Mouse (Mus musculus): ENCODE measurements around the gene Ica1. TPM values are rescaled to one million over a fixed set of nuclear protein-coding genes. Genes with fewer than 3 reads are reported as not detected.

Ica1 gene
- polyA plus RNA-seq, 1 experiment, result 46.7 TPM

- Histone ChIP-seq H3K4me3 (ENCODE audit: insufficient read depth, low read length) (no peak overlapping the region), H3K27ac (ENCODE audit: insufficient read depth, low read length) (no peak overlapping the region), H3K4me1 (ENCODE audit: control insufficient read depth, insufficient read depth, low read length) (0 out of 2 replicates have a peak, but pooled peaks cover 1% of the 10 kb centered on the region)
Observed at GRCm38 (mm10) chr6:8619582-8620350, 158.5 kb downstream of the Ica1 start.

GRCm38 (mm10) chr6:8617369-8617768, 160.9 kb downstream of the Ica1 start:
- Histone ChIP-seq H3K4me3 (ENCODE audit: insufficient read depth, low read length) (no peak overlapping the region), H3K4me1 (ENCODE audit: control insufficient read depth, insufficient read depth, low read length) (no peaks in the 10 kb centered on the region), H3K27ac (ENCODE audit: insufficient read depth, low read length) (no peak overlapping the region)
- no peak for TF ChIP-seq POLR2A (IDR thresholded peaks at IDR 0.05; ENCODE audit: extremely low read depth, insufficient read depth, low read length)
- TF ChIP-seq CTCF (IDR thresholded peaks at IDR 0.05; ENCODE audit: extremely low read depth, insufficient read depth, low read length), result no peak

More at GRCm38 (mm10) chr6:8619582-8620350, 158.5 kb downstream of the Ica1 start:
- TF ChIP-seq CTCF (IDR thresholded peaks at IDR 0.05; ENCODE audit: extremely low read depth, insufficient read depth, low read length) (no peak), POLR2A (IDR thresholded peaks at IDR 0.05; ENCODE audit: extremely low read depth, insufficient read depth, low read length) (no peak)

- Histone ChIP-seq H3K4me1 (ENCODE audit: control insufficient read depth, insufficient read depth, low read length) (no peaks in the 10 kb centered on the region), H3K27ac (ENCODE audit: insufficient read depth, low read length) (no peak overlapping the region), H3K4me3 (ENCODE audit: insufficient read depth, low read length) (no peak overlapping the region)
- no peak for TF ChIP-seq POLR2A (IDR thresholded peaks at IDR 0.05; ENCODE audit: extremely low read depth, insufficient read depth, low read length)
- TF ChIP-seq CTCF (IDR thresholded peaks at IDR 0.05; ENCODE audit: extremely low read depth, insufficient read depth, low read length), result no peak
Observed at GRCm38 (mm10) chr6:8591665-8592064, 186.6 kb downstream of the Ica1 start.

- Histone ChIP-seq H3K4me1 (ENCODE audit: control insufficient read depth, insufficient read depth, low read length) (no peaks in the 10 kb centered on the region; the same call in 1 of the 2 replicates), H3K4me3 (ENCODE audit: insufficient read depth, low read length) (no peak overlapping the region), H3K27ac (ENCODE audit: insufficient read depth, low read length) (no peak overlapping the region)
- no peak for TF ChIP-seq CTCF (IDR thresholded peaks at IDR 0.05; ENCODE audit: extremely low read depth, insufficient read depth, low read length)
- TF ChIP-seq POLR2A (IDR thresholded peaks at IDR 0.05; ENCODE audit: extremely low read depth, insufficient read depth, low read length), result no peak
Observed at GRCm38 (mm10) chr6:8583892-8584291, 194.4 kb downstream of the Ica1 start.

GRCm38 (mm10) chr6:8582377-8582776, 195.9 kb downstream of the Ica1 start:
- TF ChIP-seq POLR2A (IDR thresholded peaks at IDR 0.05; ENCODE audit: extremely low read depth, insufficient read depth, low read length) (no peak), CTCF (IDR thresholded peaks at IDR 0.05; ENCODE audit: extremely low read depth, insufficient read depth, low read length) (no peak)
- no peak overlapping the region for H3K4me3 ChIP-seq (ENCODE audit: insufficient read depth, low read length)
- no peaks in the 10 kb centered on the region; the same call in 1 of the 2 replicates for H3K4me1 ChIP-seq (ENCODE audit: control insufficient read depth, insufficient read depth, low read length)
- no peak overlapping the region for H3K27ac ChIP-seq (ENCODE audit: insufficient read depth, low read length)

Other genes starting within 250 kb of the Ica1 start
- 23.7 and 25.7 TPM in 2 replicates for gene Nxph1, start 169.9 kb upstream of the Ica1 start, polyA plus RNA-seq (2012; rRNA removed)